Mouse (Mus musculus): ENCODE measurements around the gene Macrod2. TPM values are rescaled to one million over a fixed set of nuclear protein-coding genes. Genes with fewer than 3 reads are reported as not detected.

Gene Macrod2
- polyA plus RNA-seq, 1 experiment from 2014 or later = 90.5 TPM

DNA sequence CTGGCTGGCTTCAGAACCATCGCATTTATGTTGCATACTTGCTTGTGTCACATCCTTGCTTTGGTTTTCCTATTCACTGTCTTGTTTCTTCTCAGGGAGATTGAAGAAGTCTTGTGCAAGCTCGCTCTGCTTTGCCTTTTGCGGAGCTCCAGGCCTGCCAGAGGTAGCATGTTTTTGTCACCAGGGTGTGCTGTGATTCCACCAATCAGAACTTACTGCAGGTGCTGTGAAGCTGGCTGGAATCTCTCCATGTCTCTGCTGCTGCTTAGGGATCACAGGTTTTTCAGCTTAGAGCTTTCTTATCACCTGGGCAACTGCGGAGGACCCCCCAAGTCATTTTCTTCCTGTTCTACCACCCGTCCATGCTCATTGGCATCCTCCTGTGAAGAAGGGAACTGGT, 105.8 kb downstream of the Macrod2 start:
- WGBS = 20% methylated on average over 5 of the region's 5 CpGs

DNA sequence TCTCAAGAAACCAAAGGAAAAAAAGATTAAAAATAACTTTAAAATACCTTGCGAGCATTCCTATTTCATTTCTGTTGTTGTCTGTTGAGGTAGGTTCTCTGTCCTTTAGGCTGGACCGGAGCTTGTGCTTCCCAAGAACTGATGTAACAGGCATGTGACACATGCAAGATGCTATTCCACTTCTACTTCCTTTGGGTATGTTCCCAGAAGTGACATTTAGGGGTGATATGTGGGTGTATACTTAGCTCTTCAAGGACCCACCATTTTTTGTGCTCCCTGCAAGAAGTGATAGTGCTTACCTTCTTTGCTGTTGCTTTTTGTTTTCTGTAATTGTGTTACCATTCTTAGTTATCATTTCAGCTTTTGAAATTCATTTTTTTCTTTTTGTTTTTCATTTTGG, 126.4 kb downstream of the Macrod2 start:
- no peak overlapping the region for H3K27ac ChIP-seq
- H3K36me3 ChIP-seq (replicated peaks) = no peaks in the 10 kb centered on the region
- no peak for ATAC-seq (replicated peaks)
- no peak overlapping the region for H3K9ac ChIP-seq
- no peaks in the 10 kb centered on the region for H3K27me3 ChIP-seq (replicated peaks)
- H3K9me3 ChIP-seq = no peaks in the 10 kb centered on the region
- WGBS = 96% methylated on average over 2 of the region's 2 CpGs
- H3K4me1 ChIP-seq = no peaks in the 10 kb centered on the region
- H3K4me2 ChIP-seq = no peak overlapping the region
- H3K4me3 ChIP-seq = no peak overlapping the region

More for the DNA sequence above, 105.8 kb downstream of the Macrod2 start:
- H3K9ac ChIP-seq = no peak overlapping the region
- no peak overlapping the region for H3K27ac ChIP-seq
- H3K9me3 ChIP-seq = no peaks in the 10 kb centered on the region
- no peak overlapping the region for H3K4me3 ChIP-seq
- H3K4me1 ChIP-seq = no peaks in the 10 kb centered on the region
- H3K4me2 ChIP-seq = no peak overlapping the region
- ATAC-seq (replicated peaks) = peak; percentile 90
- no peaks in the 10 kb centered on the region for H3K27me3 ChIP-seq (replicated peaks)
- H3K36me3 ChIP-seq (replicated peaks) = no peaks in the 10 kb centered on the region

GRCm38 (mm10) chr2:140530214-140530613, 135.1 kb downstream of the Macrod2 start:
- H3K27ac ChIP-seq = no peak overlapping the region
- H3K36me3 ChIP-seq (replicated peaks) = no peaks in the 10 kb centered on the region
- no peak overlapping the region for H3K9ac ChIP-seq
- H3K4me3 ChIP-seq = no peak overlapping the region
- 61% methylated on average over 2 of the region's 2 CpGs for WGBS
- no peaks in the 10 kb centered on the region for H3K27me3 ChIP-seq (replicated peaks)
- no peak overlapping the region for H3K4me2 ChIP-seq
- no peaks in the 10 kb centered on the region for H3K4me1 ChIP-seq
- H3K9me3 ChIP-seq = no peaks in the 10 kb centered on the region
- ATAC-seq (replicated peaks) = no peak

- no peaks in the 10 kb centered on the region for H3K36me3 ChIP-seq (replicated peaks)
- H3K4me1 ChIP-seq = no peaks in the 10 kb centered on the region
- H3K4me2 ChIP-seq = no peak overlapping the region
- no peak overlapping the region for H3K4me3 ChIP-seq
- H3K9ac ChIP-seq = no peak overlapping the region
- ATAC-seq (replicated peaks) = no peak
- WGBS = 58% methylated on average over 3 of the region's 3 CpGs
- H3K27me3 ChIP-seq (replicated peaks) = no peaks in the 10 kb centered on the region
- no peak overlapping the region for H3K27ac ChIP-seq
- no peaks in the 10 kb centered on the region for H3K9me3 ChIP-seq
Measured at GRCm38 (mm10) chr2:140532024-140532423, 136.9 kb downstream of the Macrod2 start.

GRCm38 (mm10) chr2:140532859-140533519, 137.9 kb downstream of the Macrod2 start:
- Histone ChIP-seq H3K4me3 (no peak overlapping the region), H3K27me3 (replicated peaks) (no peaks in the 10 kb centered on the region), H3K27ac (no peak overlapping the region), H3K4me2 (peak overlapping the region; percentile 22; the same call in 1 of the 2 replicates), H3K36me3 (replicated peaks) (no peaks in the 10 kb centered on the region), H3K9ac (no peak overlapping the region), H3K4me1 (no peaks in the 10 kb centered on the region), H3K9me3 (no peaks in the 10 kb centered on the region)
- 36% methylated on average over 9 of the region's 9 CpGs for WGBS
- no peak for ATAC-seq (replicated peaks)

DNA sequence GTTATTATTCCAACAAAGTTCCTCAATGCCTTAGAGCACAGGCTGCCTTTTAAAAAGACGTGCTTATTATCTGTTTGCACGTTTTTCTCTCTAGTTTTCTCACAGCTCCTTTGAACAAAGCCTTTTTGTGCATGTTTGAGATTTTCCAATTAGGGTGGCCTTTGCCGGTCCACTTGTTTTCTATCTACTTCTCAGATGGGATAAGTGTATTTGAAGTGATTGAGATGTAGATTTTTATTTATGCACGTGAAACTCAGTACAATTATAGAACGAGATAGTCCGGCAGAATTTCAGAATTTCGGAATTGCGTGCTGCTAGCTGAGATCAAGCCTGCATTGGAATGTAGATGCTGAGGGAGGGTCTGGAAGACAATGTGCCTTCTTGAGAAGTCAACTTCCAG, 138.5 kb downstream of the Macrod2 start:
- Histone ChIP-seq H3K4me3 (peak overlapping the region; percentile 10; the same call in 1 of the 2 replicates), H3K4me2 (peak overlapping the region; percentile 22; the same call in 1 of the 2 replicates), H3K9me3 (no peaks in the 10 kb centered on the region), H3K4me1 (no peaks in the 10 kb centered on the region), H3K27ac (no peak overlapping the region), H3K9ac (no peak overlapping the region), H3K36me3 (replicated peaks) (no peaks in the 10 kb centered on the region), H3K27me3 (replicated peaks) (no peaks in the 10 kb centered on the region)
- WGBS = 20% methylated on average over 8 of the region's 8 CpGs
- no peak for ATAC-seq (replicated peaks)

DNA sequence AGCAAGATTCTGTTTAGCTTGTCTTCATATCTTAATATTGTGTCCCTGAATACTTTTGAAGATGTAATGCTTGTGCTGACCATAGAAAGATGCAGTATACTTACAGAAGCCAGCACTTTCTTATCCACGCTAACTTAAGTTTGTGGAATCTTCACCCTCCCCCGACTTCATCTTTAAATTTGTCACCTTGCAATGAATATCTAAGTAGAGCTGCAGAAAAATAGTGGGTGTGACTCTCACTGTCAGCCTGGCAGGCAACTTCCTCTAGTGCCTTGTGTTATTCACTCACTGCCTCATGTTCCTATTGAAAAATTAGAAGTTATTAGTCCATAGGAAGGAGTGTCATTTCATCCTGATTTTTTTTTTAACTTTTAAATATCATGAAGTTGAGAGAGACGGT, 139.5 kb downstream of the Macrod2 start:
- no peaks in the 10 kb centered on the region for H3K36me3 ChIP-seq (replicated peaks)
- WGBS = 94% methylated on average over 3 of the region's 3 CpGs
- no peak overlapping the region for H3K4me3 ChIP-seq
- no peak for ATAC-seq (replicated peaks)
- no peaks in the 10 kb centered on the region for H3K9me3 ChIP-seq
- H3K9ac ChIP-seq = no peak overlapping the region
- no peak overlapping the region for H3K4me2 ChIP-seq
- H3K27ac ChIP-seq = no peak overlapping the region
- H3K27me3 ChIP-seq (replicated peaks) = no peaks in the 10 kb centered on the region
- no peaks in the 10 kb centered on the region for H3K4me1 ChIP-seq

DNA sequence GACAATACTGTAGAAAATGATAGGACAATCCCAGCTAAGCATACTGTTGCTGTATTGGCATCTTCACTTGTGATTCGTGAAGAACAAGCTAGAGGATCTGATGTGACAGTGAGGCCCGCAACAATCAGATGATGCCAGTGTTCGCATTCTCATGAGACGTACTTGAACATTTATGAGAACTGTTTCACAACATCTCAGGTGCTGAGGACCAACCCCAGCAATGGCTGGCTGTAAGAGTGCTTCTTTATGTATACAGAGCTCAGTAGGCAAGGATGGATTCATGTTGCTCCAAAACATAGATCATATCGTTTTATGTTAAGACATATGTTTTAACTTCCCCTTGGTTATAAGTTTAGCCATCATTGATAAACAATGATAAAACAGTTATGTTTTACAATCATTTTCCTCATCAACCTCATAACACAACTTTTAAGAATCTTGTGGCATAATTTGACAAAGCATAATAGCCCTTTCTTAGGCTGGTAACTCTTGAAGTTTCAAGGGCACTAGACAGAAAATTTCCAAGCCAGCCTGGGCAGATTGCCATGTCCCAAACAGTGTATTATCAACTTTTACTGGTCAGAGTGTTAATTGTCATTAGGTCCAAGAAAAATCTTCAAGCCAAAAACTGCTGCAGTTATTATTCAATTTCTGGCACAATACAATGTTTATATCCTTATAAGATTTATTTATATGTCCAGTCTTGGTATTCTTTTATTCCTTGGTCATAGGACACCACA, 140.9 kb downstream of the Macrod2 start:
- H3K4me3 ChIP-seq = no peak overlapping the region
- WGBS = 95% methylated on average over 5 of the region's 5 CpGs
- ATAC-seq (replicated peaks) = no peak
- H3K9ac ChIP-seq = no peak overlapping the region
- H3K36me3 ChIP-seq (replicated peaks) = no peaks in the 10 kb centered on the region
- H3K27me3 ChIP-seq (replicated peaks) = no peaks in the 10 kb centered on the region
- no peaks in the 10 kb centered on the region for H3K9me3 ChIP-seq
- no peak overlapping the region for H3K4me2 ChIP-seq
- no peaks in the 10 kb centered on the region for H3K4me1 ChIP-seq
- H3K27ac ChIP-seq = no peak overlapping the region

DNA sequence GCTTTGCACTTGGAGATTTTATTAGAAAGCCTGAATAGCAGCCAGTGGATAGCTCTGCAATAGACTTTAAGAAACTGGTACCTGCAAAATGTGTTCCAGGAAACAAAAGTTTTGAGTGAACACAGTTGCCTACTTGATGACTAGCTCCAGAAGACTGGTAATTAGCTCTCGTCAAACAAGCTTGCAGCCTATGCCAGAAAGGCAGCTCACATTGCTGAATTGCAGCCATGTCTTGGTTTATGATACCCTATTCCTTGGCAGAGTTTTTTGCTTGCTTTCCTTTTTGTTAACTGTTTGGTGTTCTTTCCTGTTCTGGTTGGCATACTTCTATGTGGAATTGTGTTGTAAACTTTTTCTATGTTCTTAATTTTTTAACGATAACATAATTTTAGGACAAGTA, 154.2 kb downstream of the Macrod2 start:
- ATAC-seq (replicated peaks) = no peak
- Histone ChIP-seq H3K9me3 (no peaks in the 10 kb centered on the region), H3K4me1 (no peaks in the 10 kb centered on the region), H3K27me3 (replicated peaks) (no peaks in the 10 kb centered on the region), H3K27ac (no peak overlapping the region), H3K9ac (no peak overlapping the region), H3K36me3 (replicated peaks) (no peaks in the 10 kb centered on the region), H3K4me3 (no peak overlapping the region), H3K4me2 (no peak overlapping the region)
- 83% methylated on average over 2 of the region's 2 CpGs for WGBS

GRCm38 (mm10) chr2:140561426-140561825, 166.3 kb downstream of the Macrod2 start:
- Histone ChIP-seq H3K36me3 (replicated peaks) (no peaks in the 10 kb centered on the region), H3K27me3 (replicated peaks) (no peaks in the 10 kb centered on the region), H3K4me2 (no peak overlapping the region), H3K9me3 (no peaks in the 10 kb centered on the region), H3K9ac (no peak overlapping the region), H3K27ac (no peak overlapping the region), H3K4me1 (no peaks in the 10 kb centered on the region), H3K4me3 (no peak overlapping the region)
- 96% methylated on average over 2 of the region's 2 CpGs for WGBS
- ATAC-seq (replicated peaks) = no peak

GRCm38 (mm10) chr2:140570874-140571273, 175.8 kb downstream of the Macrod2 start:
- ATAC-seq (replicated peaks) = no peak
- 84% methylated on average over 6 of the region's 6 CpGs for whole genome bisulfite sequencing
- H3K4me1 ChIP-seq = no peaks in the 10 kb centered on the region
- no peak overlapping the region for H3K9ac ChIP-seq
- no peak overlapping the region for H3K4me2 ChIP-seq
- H3K4me3 ChIP-seq = no peak overlapping the region
- H3K9me3 ChIP-seq = no peaks in the 10 kb centered on the region
- no peak overlapping the region for H3K27ac ChIP-seq
- no peaks in the 10 kb centered on the region for H3K36me3 ChIP-seq (replicated peaks)
- no peaks in the 10 kb centered on the region for H3K27me3 ChIP-seq (replicated peaks)

DNA sequence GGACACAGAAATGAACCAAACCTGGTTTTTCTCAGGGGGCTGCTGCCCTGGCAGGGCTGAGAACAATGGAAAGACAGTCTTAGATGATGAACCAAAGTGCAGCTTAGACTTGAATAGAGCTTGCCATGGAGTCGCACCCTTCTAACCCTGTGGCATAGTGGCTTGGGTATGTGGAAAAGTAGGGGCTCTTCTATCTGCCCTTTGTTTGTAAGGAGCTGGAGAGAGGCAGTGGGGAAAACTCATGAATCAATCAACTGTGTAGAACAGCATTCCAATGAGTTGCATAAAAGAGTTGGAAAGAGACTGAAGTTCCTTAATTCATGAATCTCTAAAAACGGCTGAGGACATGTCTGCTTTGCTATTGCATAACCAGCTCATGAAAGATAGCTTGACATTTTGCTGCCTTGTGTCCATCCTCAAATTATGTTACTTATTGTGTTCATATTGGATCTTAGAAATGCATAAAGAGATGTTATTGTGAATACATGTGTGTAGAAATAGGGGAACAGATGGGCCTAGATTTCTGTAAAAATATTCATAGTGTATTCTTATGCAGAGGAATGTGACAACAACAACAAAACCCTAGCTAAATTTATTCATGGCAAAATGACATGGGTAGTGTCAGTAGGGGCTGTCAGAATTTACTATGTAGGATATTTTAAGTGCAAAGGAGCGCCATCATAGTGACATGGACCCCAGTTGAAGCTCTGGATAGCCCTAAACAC, 197.6 kb downstream of the Macrod2 start:
- H3K36me3 ChIP-seq (replicated peaks) = no peaks in the 10 kb centered on the region
- H3K27ac ChIP-seq = no peak overlapping the region
- H3K4me1 ChIP-seq = no peaks in the 10 kb centered on the region
- no peak overlapping the region for H3K4me2 ChIP-seq
- H3K9ac ChIP-seq = no peak overlapping the region
- ATAC-seq (replicated peaks) = no peak
- H3K27me3 ChIP-seq (replicated peaks) = no peaks in the 10 kb centered on the region
- H3K4me3 ChIP-seq = no peak overlapping the region
- 61% methylated on average over 3 of the region's 3 CpGs for WGBS
- no peaks in the 10 kb centered on the region for H3K9me3 ChIP-seq

Data from midbrain, embryonic 15.5 days (tissue).